Mouse (Mus musculus): ENCODE measurements at regions not wholly inside any gene's neighbourhood (a gene's known extent, or its start where the extent isn't known, plus 50 kb on each side); places are given as distances from the start of the nearest gene placed in this dataset.

- DNase-seq (ENCODE audit: low read depth) = no peak
These were observed 290.7 kb upstream of the Adgrl2 start for GRCm38 (mm10) chr3:149280807-149281789.

DNA sequence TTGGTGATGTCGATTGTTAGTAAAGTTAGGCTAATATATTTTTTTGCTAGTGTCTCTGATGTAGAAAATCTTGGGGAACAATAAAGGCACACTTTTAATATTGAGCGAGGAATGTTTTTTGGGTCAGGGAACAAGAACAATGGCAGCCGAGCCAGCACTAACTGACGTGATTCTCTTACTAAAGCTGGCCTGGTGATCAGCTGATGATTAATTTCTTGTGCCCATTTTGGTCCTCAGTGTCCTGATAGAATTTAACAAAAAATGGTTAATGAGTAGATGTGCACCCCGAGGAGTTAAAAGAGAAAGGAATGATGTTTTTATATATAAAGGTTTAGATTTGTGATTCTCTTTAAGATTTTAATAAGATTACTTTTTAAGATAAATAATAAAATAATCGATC lies 289.0 kb upstream of the Adgrl2 start:
- no peak for DNase-seq (ENCODE audit: low read depth)

GRCm38 (mm10) chr3:149277812-149278211 lies 287.5 kb upstream of the Adgrl2 start:
- no peak for DNase-seq (ENCODE audit: low read depth)

DNA sequence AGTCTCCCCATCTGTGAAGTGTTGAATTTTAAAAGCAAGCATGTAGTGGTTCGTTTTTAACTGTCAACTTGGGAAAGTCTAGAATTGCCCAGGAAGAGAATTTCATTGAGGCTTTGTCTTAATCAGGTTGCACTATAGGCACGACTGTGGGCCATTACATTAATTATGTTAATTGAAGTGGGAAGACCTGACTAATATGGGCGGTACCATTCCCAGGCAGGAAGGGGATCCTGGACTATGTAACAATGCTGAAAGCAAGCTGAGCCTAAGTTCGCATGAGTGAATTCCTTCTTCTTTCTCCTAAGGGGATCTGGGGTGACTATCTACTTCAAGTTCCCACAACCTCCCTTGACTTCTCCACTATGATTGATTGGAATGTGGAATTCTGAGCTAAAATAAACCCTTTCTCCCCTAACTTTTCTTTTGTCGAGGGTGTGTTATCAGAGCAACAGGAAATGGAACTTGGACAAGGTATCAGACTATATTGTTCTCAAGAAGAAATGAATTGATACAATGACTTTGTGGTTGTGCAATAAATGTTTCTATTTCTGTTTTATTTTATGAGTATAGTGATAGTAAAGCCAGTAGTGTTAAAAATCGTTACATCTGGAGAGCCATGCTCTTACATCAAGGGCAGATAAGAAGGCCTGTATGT lies 285.2 kb upstream of the Adgrl2 start:
- DNase-seq (ENCODE audit: low read depth) = no peak

- DNase-seq (ENCODE audit: low read depth) = no peak
These were observed 284.6 kb upstream of the Adgrl2 start for GRCm38 (mm10) chr3:149274987-149275386.

GRCm38 (mm10) chr3:149273993-149274692 lies 283.8 kb upstream of the Adgrl2 start:
- no peak for DNase-seq (ENCODE audit: low read depth)

DNA sequence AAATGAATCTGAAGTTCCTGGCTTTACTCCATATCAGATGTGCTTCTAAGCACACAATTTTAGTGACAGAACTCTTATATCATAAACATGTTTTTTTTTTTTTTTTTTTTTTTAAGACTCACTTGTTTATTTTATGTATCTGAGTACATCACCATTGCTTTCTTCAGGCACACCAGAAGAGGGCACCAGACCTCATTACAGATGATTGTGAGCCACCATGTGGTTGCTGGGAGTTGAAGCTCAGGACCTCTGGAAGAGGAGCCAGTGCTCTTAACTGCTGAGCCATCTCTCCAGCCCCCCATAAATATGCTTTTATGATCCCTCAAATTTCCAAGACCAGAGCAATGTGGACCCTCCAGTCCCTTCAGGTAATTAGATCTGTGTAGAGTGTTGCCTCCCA lies 280.1 kb upstream of the Adgrl2 start:
- DNase-seq (ENCODE audit: low read depth) = no peak

DNA sequence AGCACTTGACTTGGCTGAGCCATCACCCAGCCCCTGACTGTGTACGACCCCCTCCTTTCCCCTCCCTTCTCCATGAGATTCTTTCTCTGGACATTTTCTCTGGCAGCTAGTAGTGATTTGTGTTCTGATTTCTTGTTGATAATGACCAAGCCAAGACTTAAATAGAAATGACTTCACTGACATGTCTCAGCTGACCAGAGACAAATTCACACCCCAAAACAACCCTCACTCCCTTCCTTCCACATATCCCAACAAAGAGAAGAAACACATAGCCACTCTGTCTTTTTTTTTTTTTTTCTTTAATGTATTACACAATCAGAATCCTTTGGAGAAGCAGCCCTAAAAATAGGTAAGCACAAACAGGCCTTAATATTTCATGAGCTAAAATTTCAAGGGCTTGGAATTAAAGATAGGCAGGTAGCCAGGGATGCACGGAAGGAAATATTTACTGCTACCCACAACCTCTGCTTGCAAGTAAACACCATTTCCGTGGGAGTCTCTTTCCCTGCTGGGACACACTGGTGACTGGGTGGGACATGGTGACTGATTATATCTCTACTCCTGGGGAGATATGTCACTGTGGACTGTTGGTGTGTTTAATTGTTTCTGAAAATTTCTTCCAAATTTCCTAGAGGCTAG lies 272.1 kb upstream of the Adgrl2 start:
- DNase-seq (ENCODE audit: low read depth) = no peak

DNA sequence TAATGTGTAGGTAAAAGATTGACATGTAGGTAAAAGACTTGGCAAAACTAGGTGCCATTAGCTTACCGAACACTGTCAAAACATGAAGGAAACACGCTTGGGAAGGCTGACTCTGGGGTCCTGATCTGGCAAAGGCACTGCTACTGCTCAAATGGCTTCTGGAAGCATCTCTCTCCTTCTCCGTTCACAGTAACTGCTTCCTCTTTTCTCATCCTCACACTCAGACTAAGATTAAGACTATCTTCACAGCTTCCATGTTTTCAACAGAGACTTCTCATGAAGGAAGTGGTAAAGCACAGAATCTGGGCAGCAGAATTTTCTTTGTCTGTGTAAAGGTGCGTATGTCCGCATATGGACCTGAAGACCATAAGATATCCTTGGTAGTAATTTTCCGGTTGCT lies 271.4 kb upstream of the Adgrl2 start:
- no peak for DNase-seq (ENCODE audit: low read depth)

DNA sequence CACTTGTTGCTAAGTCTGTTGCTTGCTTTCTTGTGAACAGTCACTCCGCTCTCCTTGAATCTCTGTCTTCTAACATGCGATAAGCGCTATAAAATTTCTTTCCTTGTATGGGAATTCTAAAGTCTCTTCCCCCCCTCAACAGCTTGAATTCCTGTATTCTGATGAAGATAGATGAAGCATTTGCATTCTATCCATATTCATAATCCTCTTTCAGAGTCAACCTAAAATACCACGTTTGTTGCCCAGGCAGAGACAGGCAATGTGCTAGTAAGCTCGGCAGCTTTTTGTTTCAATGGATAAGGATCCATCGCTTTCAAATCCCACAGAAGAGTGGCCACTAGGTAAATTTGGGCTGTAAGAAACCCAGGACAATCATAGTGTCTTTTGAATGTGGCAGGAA lies 268.5 kb upstream of the Adgrl2 start:
- no peak for DNase-seq (ENCODE audit: low read depth)

GRCm38 (mm10) chr3:149256891-149257290 lies 266.5 kb upstream of the Adgrl2 start:
- no peak for DNase-seq (ENCODE audit: low read depth)

DNA sequence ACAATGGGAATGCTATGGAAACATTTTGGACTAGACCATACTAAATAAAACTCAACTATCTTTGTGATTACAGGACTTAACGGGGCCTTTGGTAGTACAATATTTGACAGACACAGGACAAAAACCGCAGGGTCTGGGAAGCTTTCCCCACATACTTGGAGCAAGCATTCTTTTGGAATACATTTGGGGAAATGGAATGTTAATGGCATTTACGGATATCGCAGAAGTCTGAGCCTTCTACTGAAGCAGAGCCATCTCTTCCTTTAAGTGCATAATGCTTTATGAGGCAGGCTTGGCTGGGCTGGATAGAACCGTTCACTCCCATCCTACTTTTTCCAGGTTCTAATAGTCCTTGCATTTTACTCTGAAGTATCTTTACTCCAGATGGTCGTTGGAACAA lies 262.7 kb upstream of the Adgrl2 start:
- no peak for DNase-seq (ENCODE audit: low read depth)

DNA sequence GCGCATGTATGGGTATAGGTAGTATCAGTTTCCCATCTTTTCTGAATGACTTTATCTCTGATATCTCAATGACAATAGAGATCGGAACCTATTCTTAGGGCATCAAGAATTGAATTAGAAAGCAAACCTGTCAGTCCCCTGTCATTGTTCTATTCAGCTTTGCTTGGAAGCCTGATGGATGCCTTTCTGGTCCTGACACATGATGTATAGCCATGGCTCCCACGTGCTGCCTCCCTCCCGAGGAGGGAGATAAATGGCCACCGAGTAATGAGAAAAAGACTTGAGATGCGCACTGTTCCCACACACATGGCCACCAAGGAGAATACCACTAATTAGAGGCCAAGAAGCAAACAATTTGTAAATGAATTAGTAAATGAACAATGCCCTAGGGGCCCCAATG lies 261.8 kb upstream of the Adgrl2 start:
- no peak for DNase-seq (ENCODE audit: low read depth)

DNA sequence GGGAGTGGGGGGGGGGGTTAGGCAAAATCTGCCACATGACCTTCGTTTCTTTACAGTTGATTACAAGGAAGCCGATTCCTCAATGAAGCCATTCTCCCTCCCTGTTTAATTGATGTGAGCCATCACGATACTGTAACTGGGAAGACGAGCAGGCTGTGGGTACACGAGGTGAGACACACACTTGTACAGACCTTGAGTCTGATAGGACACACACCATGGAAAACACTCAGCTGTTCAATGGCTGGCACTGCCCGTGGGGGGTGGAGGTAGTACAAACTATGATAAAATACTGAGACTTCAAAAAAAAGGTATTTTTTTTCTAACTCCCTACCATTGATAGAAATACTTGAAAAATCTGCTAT lies 257.3 kb upstream of the Adgrl2 start:
- DNase-seq (ENCODE audit: low read depth) = no peak

DNA sequence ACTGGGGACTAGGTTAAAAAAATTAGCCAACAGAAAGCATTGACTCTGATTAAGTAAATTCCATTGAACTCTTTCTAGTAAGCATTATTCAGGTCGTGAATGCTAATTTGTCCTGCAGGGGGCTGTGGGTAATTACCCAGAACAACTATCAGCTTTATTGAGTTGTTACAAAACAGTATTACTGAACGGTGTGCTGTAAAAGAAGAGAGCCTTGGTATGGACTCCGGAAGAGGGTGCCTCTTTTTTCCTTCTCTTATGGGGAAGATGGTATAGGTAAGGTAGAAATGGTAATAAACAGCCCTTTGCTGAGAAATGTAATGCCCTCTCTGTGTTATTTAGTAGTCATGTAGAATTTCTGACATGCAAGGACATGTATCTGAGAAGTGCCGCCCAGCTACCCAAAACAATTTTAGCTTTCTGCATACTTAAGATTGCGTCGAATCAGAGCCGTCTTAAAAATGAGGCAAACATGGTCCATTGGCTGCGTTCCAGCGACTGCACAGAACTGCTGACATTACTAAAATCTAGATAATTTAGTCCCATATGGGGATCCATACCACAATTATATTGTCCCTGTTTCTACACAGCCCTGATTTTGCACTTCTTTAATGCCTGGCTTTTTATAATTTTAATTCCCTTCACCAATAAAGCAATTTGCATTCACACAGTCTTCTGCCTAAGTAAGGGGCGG lies 256.7 kb upstream of the Adgrl2 start:
- no peak for DNase-seq (ENCODE audit: low read depth)

DNA sequence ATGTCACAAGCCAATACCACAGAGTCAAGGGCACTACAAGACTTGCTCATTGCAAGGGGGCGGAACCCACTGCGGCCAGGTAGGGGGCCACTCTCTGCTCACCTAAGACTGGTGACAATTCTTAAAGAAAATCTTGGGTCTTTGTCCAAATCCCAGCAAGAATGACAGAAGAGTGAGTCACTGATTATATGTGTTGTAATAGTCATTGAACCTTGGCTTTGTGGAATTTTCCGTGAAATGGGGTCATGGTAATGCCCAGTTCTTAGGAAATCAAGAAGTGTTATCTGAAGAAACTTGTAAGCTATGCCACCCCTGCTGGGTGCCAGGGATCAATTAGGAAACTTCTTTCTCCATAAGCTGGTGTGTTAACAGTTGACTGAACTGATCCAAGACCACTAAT lies 249.3 kb upstream of the Adgrl2 start:
- no peak for DNase-seq (ENCODE audit: low read depth)

- no peak for DNase-seq (ENCODE audit: low read depth)
These were observed 247.7 kb upstream of the Adgrl2 start for GRCm38 (mm10) chr3:149238076-149238475.

- DNase-seq (ENCODE audit: low read depth) = no peak
These were observed 244.8 kb upstream of the Adgrl2 start for GRCm38 (mm10) chr3:149235183-149235582.

- DNase-seq (ENCODE audit: low read depth) = no peak
These were observed 243.4 kb upstream of the Adgrl2 start for GRCm38 (mm10) chr3:149233691-149234131.

- no peak for DNase-seq (ENCODE audit: low read depth)
These were observed 242.9 kb upstream of the Adgrl2 start for GRCm38 (mm10) chr3:149233191-149233641.

GRCm38 (mm10) chr3:149231346-149231745 lies 241.0 kb upstream of the Adgrl2 start:
- DNase-seq (ENCODE audit: low read depth) = no peak

All from gonadal fat pad, adult 2 months (tissue).